Mouse (Mus musculus) midbrain, embryonic 14.5 days (tissue): ENCODE data around the gene 5730522E02Rik. TPM values are rescaled to one million over a fixed set of nuclear protein-coding genes. Genes with fewer than 3 reads are reported as not detected.
A peak's percentile ranks its signal among the peaks of the same experiment; 100 is the strongest.

ENCODE experiments used
- ATAC-seq: fragments of 200-750 bp; cut with Nextera tagmentation; 2 replicates; pipeline ENCODE4 v1.8.0; 2017; ENCODE audit warnings: moderate number of reproducible peaks, moderate library complexity; ENCODE audit not compliant: low FRiP score, low TSS enrichment
- DNase-seq: peaks from one replicate; pipeline ENCODE4 v3.0.0-alpha.2; 2015
- H3K27ac ChIP-seq: fragments of 300-500 bp; sonication (generic); replicated peaks from 2 replicates; pipeline ENCODE4 v1.5.1; 2014; ENCODE audit warnings: mild to moderate bottlenecking, low read depth, low read length, moderate library complexity
- H3K27me3 ChIP-seq: fragments of 300-500 bp; sonication (generic); 2 replicates; pipeline ENCODE4 v1.6.1; 2014; ENCODE audit warnings: low read length, control low read depth, mixed read lengths; ENCODE audit not compliant: control insufficient read depth, insufficient read depth
- H3K36me3 ChIP-seq: fragments of 300-500 bp; sonication (generic); 2 replicates; pipeline ENCODE4 v1.6.1; 2014; ENCODE audit warnings: low read length, control low read depth; ENCODE audit not compliant: control insufficient read depth, insufficient read depth
- H3K4me1 ChIP-seq: fragments of 300-500 bp; sonication (generic); 2 replicates; pipeline ENCODE4 v1.6.1; 2014; ENCODE audit warnings: mild to moderate bottlenecking, antibody characterized with exemption, low read length, control low read depth; ENCODE audit not compliant: control insufficient read depth, insufficient read depth
- H3K4me2 ChIP-seq: fragments of 300-500 bp; sonication (generic); 2 replicates; pipeline ENCODE4 v1.6.1; 2014; ENCODE audit warnings: mild to moderate bottlenecking, low read length, moderate library complexity
- H3K4me3 ChIP-seq: fragments of 300-500 bp; sonication (generic); replicated peaks from 2 replicates; pipeline ENCODE4 v1.5.1; 2014; ENCODE audit warnings: low read depth, low read length
- H3K9ac ChIP-seq: fragments of 300-500 bp; sonication (generic); replicated peaks from 2 replicates; pipeline ENCODE4 v1.6.1; 2014; ENCODE audit warnings: mild to moderate bottlenecking, low read length, moderate library complexity
- H3K9me3 ChIP-seq: fragments of 300-500 bp; sonication (generic); 2 replicates; pipeline ENCODE4 v1.6.1; 2016; ENCODE audit warnings: low read length, control low read depth, mixed read lengths; ENCODE audit not compliant: control insufficient read depth
- WGBS: fragments of 180-500 bp; shearing (Covaris S2); extraction: QIAGEN DNeasy Blood & Tissue Kit; methylation state at CpG from one replicate; pipeline ENCODE4 v1.1.7; 2014; 5-methylcytosine and 5-hydroxymethylcytosine counted together
- polyA plus RNA-seq: library from polyadenylated mRNA; unstranded; fragments of >200 nt; fragmentation: Nextera tagmentation; extraction: Ambion mirVana; gene quantifications from 2 replicates; pipeline ENCODE4 v1.2.1, GENCODE M21; 2014

5730522E02Rik gene
- polyA plus RNA-seq, 1 experiment from 2014 or later: 14.8 TPM

GRCm38 (mm10) chr11:26112206-26112605 is 98.4 kb downstream of the 5730522E02Rik start:
- Histone ChIP-seq H3K36me3 (no peaks in the 10 kb centered on the region), H3K9ac (no peak overlapping the region), H3K27me3 (no peaks in the 10 kb centered on the region), H3K9me3 (no peaks in the 10 kb centered on the region), H3K4me2 (no peak overlapping the region), H3K27ac (no peak overlapping the region), H3K4me3 (no peak overlapping the region), H3K4me1 (no peaks in the 10 kb centered on the region)
- DNase-seq: no peak
- ATAC-seq: no peak
- 89% methylated on average over 3 of the region's 3 CpGs for WGBS

- ATAC-seq (no peak), DNase-seq (peak; percentile 67)
- Histone ChIP-seq H3K4me2 (no peak overlapping the region), H3K27me3 (no peaks in the 10 kb centered on the region), H3K27ac (no peak overlapping the region), H3K36me3 (no peaks in the 10 kb centered on the region), H3K4me3 (no peak overlapping the region), H3K9ac (no peak overlapping the region), H3K4me1 (peaks cover 6% of the 10 kb centered on the region), H3K9me3 (no peaks in the 10 kb centered on the region)
- 60% methylated on average over 1 of the region's 1 CpGs for WGBS
Observed at GRCm38 (mm10) chr11:26108647-26109046, 101.9 kb downstream of the 5730522E02Rik start.

- 13% methylated on average over 2 of the region's 2 CpGs for WGBS
- H3K9me3 ChIP-seq: no peaks in the 10 kb centered on the region
- H3K4me1 ChIP-seq: peaks cover 21% of the 10 kb centered on the region
- H3K4me3 ChIP-seq: no peak overlapping the region
- no peaks in the 10 kb centered on the region for H3K36me3 ChIP-seq
- H3K4me2 ChIP-seq: no peak overlapping the region
- H3K27me3 ChIP-seq: no peaks in the 10 kb centered on the region
- DNase-seq (peak; percentile 19), ATAC-seq (no peak)
- no peak overlapping the region for H3K9ac ChIP-seq
- no peak overlapping the region for H3K27ac ChIP-seq
Observed at GRCm38 (mm10) chr11:26104680-26105079, 105.9 kb downstream of the 5730522E02Rik start.

GRCm38 (mm10) chr11:26103698-26104097 is 106.9 kb downstream of the 5730522E02Rik start:
- peak overlapping the region; percentile 55 for H3K4me2 ChIP-seq
- no peaks in the 10 kb centered on the region for H3K9me3 ChIP-seq
- H3K4me3 ChIP-seq: peak overlapping the region; percentile 19
- H3K36me3 ChIP-seq: no peaks in the 10 kb centered on the region
- H3K27me3 ChIP-seq: no peaks in the 10 kb centered on the region
- ATAC-seq (peak; percentile 66), DNase-seq (peak; percentile 78)
- 2% methylated on average over 8 of the region's 8 CpGs for WGBS
- peak overlapping the region; percentile 17; the same call in 1 of the 2 replicates for H3K9ac ChIP-seq
- peak overlapping the region; percentile 52; the same call in 1 of the 2 replicates for H3K27ac ChIP-seq
- H3K4me1 ChIP-seq: peaks cover 21% of the 10 kb centered on the region

GRCm38 (mm10) chr11:26102878-26103277 is 107.7 kb downstream of the 5730522E02Rik start:
- Histone ChIP-seq H3K9me3 (no peaks in the 10 kb centered on the region), H3K4me2 (peak overlapping the region; percentile 55), H3K4me3 (0 out of 2 replicates have a peak overlapping the region, but pooled peaks have one; percentile 18), H3K27ac (peak overlapping the region; percentile 70; the same call in 1 of the 2 replicates), H3K27me3 (no peaks in the 10 kb centered on the region), H3K36me3 (no peaks in the 10 kb centered on the region), H3K9ac (peak overlapping the region; percentile 10; the same call in 1 of the 2 replicates), H3K4me1 (peaks cover 21% of the 10 kb centered on the region)
- WGBS: 3% methylated on average over 4 of the region's 4 CpGs
- ATAC-seq: peak; percentile 7; the same call in 1 of the 2 replicates
- DNase-seq: peak; percentile 64

GRCm38 (mm10) chr11:26100077-26100476 is 110.5 kb downstream of the 5730522E02Rik start:
- ATAC-seq: no peak
- H3K9me3 ChIP-seq: no peaks in the 10 kb centered on the region
- no peak overlapping the region for H3K27ac ChIP-seq
- H3K4me2 ChIP-seq: no peak overlapping the region
- no peak overlapping the region for H3K9ac ChIP-seq
- DNase-seq: no peak
- H3K27me3 ChIP-seq: no peaks in the 10 kb centered on the region
- H3K4me1 ChIP-seq: peaks cover 21% of the 10 kb centered on the region
- WGBS: 75% methylated on average over 5 of the region's 5 CpGs
- H3K36me3 ChIP-seq: no peaks in the 10 kb centered on the region
- H3K4me3 ChIP-seq: no peak overlapping the region

- no peaks in the 10 kb centered on the region for H3K27me3 ChIP-seq
- H3K9me3 ChIP-seq: no peaks in the 10 kb centered on the region
- ATAC-seq: no peak
- no peak overlapping the region for H3K27ac ChIP-seq
- no peak overlapping the region for H3K9ac ChIP-seq
- 91% methylated on average over 2 of the region's 2 CpGs for WGBS
- no peaks in the 10 kb centered on the region for H3K36me3 ChIP-seq
- peaks cover 17% of the 10 kb centered on the region for H3K4me1 ChIP-seq
- no peak for DNase-seq
- H3K4me2 ChIP-seq: no peak overlapping the region
- H3K4me3 ChIP-seq: no peak overlapping the region
Observed at GRCm38 (mm10) chr11:26098933-26099332, 111.6 kb downstream of the 5730522E02Rik start.

- ATAC-seq (no peak), DNase-seq (no peak)
- H3K36me3 ChIP-seq: no peaks in the 10 kb centered on the region
- no peak overlapping the region for H3K9ac ChIP-seq
- H3K27ac ChIP-seq: no peak overlapping the region
- H3K4me2 ChIP-seq: no peak overlapping the region
- no peaks in the 10 kb centered on the region for H3K9me3 ChIP-seq
- no peaks in the 10 kb centered on the region for H3K27me3 ChIP-seq
- 54% methylated on average over 1 of the region's 1 CpGs for WGBS
- H3K4me1 ChIP-seq: no peaks in the 10 kb centered on the region
- H3K4me3 ChIP-seq: no peak overlapping the region
Observed at GRCm38 (mm10) chr11:26096095-26096494, 114.5 kb downstream of the 5730522E02Rik start.

- DNase-seq: no peak
- ATAC-seq: no peak
- Histone ChIP-seq H3K9ac (no peak overlapping the region), H3K4me1 (peaks cover 6% of the 10 kb centered on the region), H3K27ac (no peak overlapping the region), H3K4me2 (no peak overlapping the region), H3K9me3 (no peaks in the 10 kb centered on the region), H3K4me3 (no peak overlapping the region), H3K36me3 (no peaks in the 10 kb centered on the region), H3K27me3 (no peaks in the 10 kb centered on the region)
- 39% methylated on average over 5 of the region's 5 CpGs for WGBS
Observed at GRCm38 (mm10) chr11:26088993-26089392, 121.6 kb downstream of the 5730522E02Rik start.
